Mouse (Mus musculus) midbrain, embryonic 11.5 days (tissue): Measurements from ENCODE around the gene Slco4c1. TPM values are rescaled to one million over a fixed set of nuclear protein-coding genes. Genes with fewer than 3 reads are reported as not detected.

Source experiments
- ATAC-seq: fragments of 200-750 bp; cut with Nextera tagmentation; 2 replicates; pipeline ENCODE4 v1.8.0; 2017; ENCODE audit warnings: moderate TSS enrichment, moderate library complexity; ENCODE audit not compliant: low FRiP score
- DNase-seq: peaks from one replicate; pipeline ENCODE4 v3.0.0; 2015; ENCODE audit warnings: low spot score; ENCODE audit errors: missing footprints
- H3K27ac ChIP-seq: fragments of 300-500 bp; sonication (generic); 2 replicates; pipeline ENCODE4 v1.5.1; 2014; ENCODE audit warnings: low read depth, low read length
- H3K27me3 ChIP-seq: fragments of 300-500 bp; sonication (generic); 2 replicates; pipeline ENCODE4 v1.6.1; 2014; ENCODE audit warnings: mild to moderate bottlenecking, low read length, moderate library complexity, mixed read lengths; ENCODE audit not compliant: control insufficient read depth, insufficient read depth
- H3K36me3 ChIP-seq: fragments of 300-500 bp; sonication (generic); 2 replicates; pipeline ENCODE4 v1.6.1; 2014; ENCODE audit warnings: mild to moderate bottlenecking, low read length, moderate library complexity, mixed read lengths; ENCODE audit not compliant: control insufficient read depth, insufficient read depth
- H3K4me1 ChIP-seq: fragments of 300-500 bp; sonication (generic); 2 replicates; pipeline ENCODE4 v1.6.1; 2014; ENCODE audit warnings: low read length; ENCODE audit not compliant: control insufficient read depth, insufficient read depth
- H3K4me2 ChIP-seq: fragments of 300-500 bp; sonication (generic); 2 replicates; pipeline ENCODE4 v1.6.1; 2014; ENCODE audit warnings: mild to moderate bottlenecking, moderate library complexity
- H3K4me3 ChIP-seq: fragments of 300-500 bp; sonication (generic); 2 replicates; pipeline ENCODE4 v1.5.1; 2014; ENCODE audit warnings: low read depth, low read length
- H3K9ac ChIP-seq: fragments of 300-500 bp; sonication (generic); 2 replicates; pipeline ENCODE4 v1.6.1; 2014; ENCODE audit warnings: low read length
- H3K9me3 ChIP-seq: fragments of 300-500 bp; sonication (generic); 2 replicates; pipeline ENCODE4 v1.6.1; 2016; ENCODE audit warnings: low read length; ENCODE audit not compliant: control insufficient read depth
- WGBS: fragments of 180-500 bp; shearing (Covaris S2); extraction: QIAGEN DNeasy Blood & Tissue Kit; methylation state at CpG from one replicate; pipeline ENCODE4 v1.1.7; 2014; 5-methylcytosine and 5-hydroxymethylcytosine counted together
- polyA plus RNA-seq: library from polyadenylated mRNA; unstranded; fragments of >200 nt; fragmentation: Nextera tagmentation; extraction: Ambion mirVana; gene quantifications from 2 replicates; pipeline ENCODE4 v1.2.1, GENCODE M21; 2014

Gene Slco4c1
- polyA plus RNA-seq, result 0.04 TPM in 1 of 2 replicates, not detected in the other

DNA sequence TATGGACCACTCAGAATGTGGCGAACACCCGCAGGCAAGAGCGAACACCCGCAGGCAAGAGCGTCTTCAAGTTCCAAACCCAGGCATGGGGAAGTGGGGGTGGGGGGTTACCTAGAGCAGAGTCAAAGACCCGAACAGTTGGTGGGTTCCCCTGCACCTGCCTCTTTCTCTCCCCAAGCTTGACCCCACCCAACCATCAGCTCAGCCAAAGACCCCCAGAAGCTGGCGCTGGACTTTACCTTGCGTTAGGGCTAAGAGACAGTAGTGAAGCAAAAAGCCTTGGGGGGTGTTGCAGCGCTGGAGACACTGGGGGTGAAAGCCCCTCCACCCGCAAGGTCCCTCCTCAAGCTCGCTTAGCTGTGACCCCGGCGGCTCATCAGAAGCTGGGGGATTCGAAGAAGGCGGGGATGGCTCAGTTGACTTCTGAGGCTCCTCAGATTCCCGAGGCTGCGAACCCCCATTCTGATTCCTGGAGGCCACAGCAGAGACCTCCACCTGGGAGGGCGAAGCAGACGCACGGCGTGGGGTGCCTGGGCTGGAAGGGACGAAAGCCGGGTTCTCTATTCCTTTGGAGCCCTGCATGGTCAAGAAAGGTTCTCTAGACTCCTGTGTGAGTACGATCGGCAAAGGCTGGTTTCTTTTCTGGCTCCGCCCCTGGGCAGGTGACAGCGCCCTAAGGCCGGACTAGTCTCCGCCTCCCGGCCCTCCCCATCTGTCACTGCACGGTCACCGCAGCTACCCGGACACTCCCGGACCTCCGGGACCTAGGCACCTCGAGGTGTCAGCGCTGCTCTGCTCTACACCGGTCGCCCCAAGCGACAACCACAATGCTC lies at the start of gene Slco4c1:
TSS of gene Slco4c1 (minus strand) at position 644 of the 833 bp plus-strand sequence.
- H3K4me1 ChIP-seq, result 0 out of 2 replicates have a peak, but pooled peaks cover 5% of the 10 kb centered on the region
- ATAC-seq, result peak; percentile 78
- peak within 1 kb of the TSS; percentile 49 for H3K4me3 ChIP-seq
- H3K27me3 ChIP-seq, result no peaks in the 10 kb centered on the region; the same call in 1 of the 2 replicates
- H3K9ac ChIP-seq, result peak within 1 kb of the TSS; percentile 48
- 1% methylated on average over 40 of the region's 40 CpGs for whole genome bisulfite sequencing
- no peaks in the 10 kb centered on the region for H3K9me3 ChIP-seq
- H3K27ac ChIP-seq, result no peak within 1 kb of the TSS
- no peaks in the 10 kb centered on the region for H3K36me3 ChIP-seq
- peak; percentile 93 for DNase-seq
- H3K4me2 ChIP-seq, result peak within 1 kb of the TSS; percentile 92

DNA sequence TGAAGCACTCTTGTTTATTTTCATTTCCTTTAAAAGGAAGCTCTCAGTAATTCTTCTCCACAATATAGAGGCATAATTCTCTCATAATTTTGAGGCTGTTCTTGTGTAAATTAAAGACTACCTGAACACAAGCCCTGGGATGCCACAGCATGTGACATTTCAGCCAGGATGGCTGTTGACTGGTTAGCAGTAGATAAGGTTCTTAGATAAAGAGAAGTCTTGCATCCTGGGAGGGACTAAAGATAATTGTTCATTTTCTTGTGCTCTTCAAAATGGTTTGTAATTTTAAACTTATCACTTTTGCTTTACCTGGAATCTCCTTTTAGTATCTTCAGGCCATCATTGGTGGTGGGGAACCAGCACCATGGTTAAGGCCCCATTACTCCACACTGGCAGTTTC lies 45.4 kb upstream of the Slco4c1 start:
- no peak overlapping the region for H3K27ac ChIP-seq
- no peaks in the 10 kb centered on the region for H3K27me3 ChIP-seq
- ATAC-seq (no peak), DNase-seq (no peak)
- H3K9me3 ChIP-seq, result no peaks in the 10 kb centered on the region
- H3K4me3 ChIP-seq, result no peak overlapping the region
- H3K4me2 ChIP-seq, result no peak overlapping the region
- H3K9ac ChIP-seq, result no peak overlapping the region
- no peaks in the 10 kb centered on the region for H3K36me3 ChIP-seq
- H3K4me1 ChIP-seq, result no peaks in the 10 kb centered on the region

DNA sequence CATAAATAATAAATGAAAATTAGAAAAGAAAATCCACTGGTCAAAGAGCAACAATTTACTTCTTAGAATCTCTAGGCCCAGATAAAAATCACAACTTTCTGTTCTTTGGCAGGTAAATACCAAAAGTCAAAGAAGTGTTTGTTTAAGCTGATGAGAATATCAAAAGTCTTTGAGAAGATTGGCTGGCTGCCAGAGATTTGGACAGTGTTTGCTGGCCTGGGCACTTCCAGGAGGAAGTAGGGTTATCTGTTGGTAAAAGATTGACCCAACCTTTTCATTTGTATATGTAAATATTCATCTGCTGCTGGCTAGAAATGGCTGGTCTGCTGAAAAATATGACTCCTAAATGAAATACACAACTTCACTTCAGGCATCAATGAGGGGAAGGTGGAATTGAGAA lies 11.8 kb upstream of the Slco4c1 start:
- Histone ChIP-seq H3K27me3 (no peaks in the 10 kb centered on the region), H3K4me1 (no peaks in the 10 kb centered on the region), H3K27ac (no peak overlapping the region), H3K4me2 (no peak overlapping the region), H3K9me3 (no peaks in the 10 kb centered on the region), H3K36me3 (no peaks in the 10 kb centered on the region), H3K4me3 (no peak overlapping the region), H3K9ac (no peak overlapping the region)
- ATAC-seq (no peak), DNase-seq (no peak)

DNA sequence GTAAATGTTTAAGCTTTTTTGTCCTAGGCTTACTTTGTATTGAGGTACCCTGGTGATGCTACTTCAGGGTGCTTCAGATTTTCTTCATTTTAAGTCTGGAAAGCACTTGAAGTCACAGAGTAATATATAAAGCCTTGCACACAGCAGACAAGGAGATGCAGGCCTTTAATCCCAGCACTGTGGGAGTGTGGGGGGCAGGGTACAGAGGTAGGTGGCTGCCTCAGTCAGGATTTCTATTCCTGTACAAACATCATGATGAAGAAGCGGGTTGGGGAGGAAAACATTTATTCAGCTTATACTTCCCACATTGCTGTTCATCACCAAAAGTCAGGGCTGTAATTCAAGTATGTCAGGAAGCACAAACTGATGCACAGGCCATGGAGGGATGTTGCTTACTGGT lies 6.6 kb upstream of the Slco4c1 start:
- Histone ChIP-seq H3K27ac (no peak overlapping the region), H3K27me3 (no peaks in the 10 kb centered on the region), H3K4me2 (no peak overlapping the region), H3K4me3 (no peak overlapping the region), H3K9me3 (no peaks in the 10 kb centered on the region), H3K36me3 (no peaks in the 10 kb centered on the region), H3K9ac (no peak overlapping the region), H3K4me1 (no peaks in the 10 kb centered on the region)
- 67% methylated on average over 1 of the region's 1 CpGs for WGBS
- DNase-seq (no peak), ATAC-seq (no peak)

DNA sequence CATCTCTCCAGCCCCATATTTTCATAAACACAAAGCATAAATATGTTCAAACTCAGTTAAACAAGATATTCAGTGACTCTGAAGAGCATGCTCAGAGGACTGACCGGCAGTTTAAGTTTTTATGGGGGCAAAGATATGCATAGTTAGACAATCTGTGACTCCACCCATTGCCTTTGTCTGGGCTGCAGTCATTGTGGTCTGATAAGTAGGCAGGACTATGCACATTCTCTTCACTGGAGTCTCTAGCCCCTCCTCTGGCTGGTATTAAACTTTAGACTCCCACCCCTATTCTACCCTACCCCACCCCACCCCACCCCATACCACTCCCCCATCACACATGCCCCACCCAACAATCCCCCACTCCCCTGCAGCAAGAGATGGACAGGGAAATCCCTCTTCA lies 4.1 kb upstream of the Slco4c1 start:
- Histone ChIP-seq H3K9me3 (no peaks in the 10 kb centered on the region), H3K9ac (no peak overlapping the region), H3K27me3 (no peaks in the 10 kb centered on the region; the same call in 1 of the 2 replicates), H3K4me2 (no peak overlapping the region), H3K36me3 (no peaks in the 10 kb centered on the region), H3K4me3 (no peak overlapping the region), H3K27ac (no peak overlapping the region), H3K4me1 (0 out of 2 replicates have a peak, but pooled peaks cover 5% of the 10 kb centered on the region)
- WGBS, result 89% methylated on average over 1 of the region's 1 CpGs
- no peak for DNase-seq
- no peak for ATAC-seq

DNA sequence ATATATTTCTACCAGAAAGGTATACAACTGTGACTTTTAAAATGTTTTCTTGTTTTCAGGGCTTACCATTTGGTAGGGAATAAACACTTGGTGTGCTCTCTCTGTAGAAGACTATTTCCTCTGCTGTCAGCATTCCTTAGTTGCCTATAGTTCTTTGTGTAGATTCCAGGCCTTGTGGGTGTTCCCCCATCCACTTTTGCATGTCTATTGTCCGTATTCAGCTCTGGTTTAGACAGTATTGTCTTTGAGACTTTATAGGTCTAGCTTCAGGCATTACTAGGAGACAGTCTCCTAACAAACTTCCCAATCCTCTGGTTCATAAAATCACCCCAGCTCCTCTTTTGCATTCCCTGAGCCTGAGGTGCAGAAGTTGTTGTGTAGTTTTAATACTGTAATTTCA lies 2.7 kb upstream of the Slco4c1 start:
- Histone ChIP-seq H3K9me3 (no peaks in the 10 kb centered on the region), H3K9ac (no peak overlapping the region), H3K4me3 (no peak overlapping the region), H3K4me1 (0 out of 2 replicates have a peak, but pooled peaks cover 5% of the 10 kb centered on the region), H3K27ac (no peak overlapping the region), H3K4me2 (no peak overlapping the region), H3K27me3 (no peaks in the 10 kb centered on the region; the same call in 1 of the 2 replicates), H3K36me3 (no peaks in the 10 kb centered on the region)
- 53% methylated on average over 1 of the region's 1 CpGs for WGBS
- no peak for DNase-seq
- no peak for ATAC-seq

DNA sequence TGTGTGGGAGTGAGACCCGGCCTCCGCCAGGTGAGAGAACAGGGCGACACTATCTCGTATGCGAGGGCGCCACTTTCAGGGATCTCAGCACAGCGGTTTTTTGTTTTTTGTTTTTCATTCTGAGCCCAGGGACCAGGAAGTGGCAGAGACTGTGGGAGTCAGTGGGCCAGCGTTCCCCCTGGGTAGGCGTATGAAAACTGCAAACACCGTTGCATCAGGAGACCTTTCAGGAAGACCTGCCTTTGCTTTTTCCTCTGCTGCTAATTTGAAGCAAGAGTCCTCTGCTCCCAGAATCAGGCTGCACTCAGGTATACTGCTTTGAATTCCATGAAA lies 356 bp upstream of the Slco4c1 start:
- Histone ChIP-seq H3K9ac (peak overlapping the region; percentile 48), H3K4me2 (peak overlapping the region; percentile 92), H3K27me3 (no peaks in the 10 kb centered on the region; the same call in 1 of the 2 replicates), H3K4me1 (0 out of 2 replicates have a peak, but pooled peaks cover 5% of the 10 kb centered on the region), H3K9me3 (no peaks in the 10 kb centered on the region), H3K4me3 (peak overlapping the region; percentile 49), H3K36me3 (no peaks in the 10 kb centered on the region), H3K27ac (no peak overlapping the region)
- DNase-seq (peak; percentile 84), ATAC-seq (no peak)
- 5% methylated on average over 10 of the region's 10 CpGs for WGBS

DNA sequence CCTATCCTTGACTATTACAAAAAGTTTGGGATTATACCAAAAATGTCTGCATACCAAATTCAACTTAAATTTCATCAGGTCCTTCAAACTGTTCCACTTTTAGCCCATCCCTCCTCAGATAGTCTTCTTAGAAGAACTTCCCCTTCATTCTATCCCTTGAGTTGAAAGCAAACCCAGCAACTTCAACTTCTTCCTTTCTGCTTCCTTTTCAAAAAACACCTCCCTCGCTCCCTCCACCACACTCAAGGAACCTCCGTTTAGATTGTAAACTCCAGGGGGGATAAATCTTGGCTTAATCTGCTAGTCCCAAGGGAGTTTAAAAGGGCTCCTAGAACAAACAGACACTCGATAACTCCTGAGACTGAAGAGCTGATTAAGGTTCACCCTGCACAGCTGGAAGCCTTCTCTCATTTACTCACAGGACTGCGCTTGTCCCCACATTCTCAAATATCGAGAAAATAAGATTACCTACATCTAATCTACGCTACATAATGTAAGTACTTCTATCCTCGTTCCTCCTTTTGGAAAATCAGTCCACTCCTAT lies 1.1 kb downstream of the Slco4c1 start:
- ATAC-seq (no peak), DNase-seq (peak; percentile 87)
- no peak overlapping the region for H3K9ac ChIP-seq
- H3K4me2 ChIP-seq, result no peak overlapping the region; the same call in 1 of the 2 replicates
- H3K9me3 ChIP-seq, result no peaks in the 10 kb centered on the region
- H3K4me1 ChIP-seq, result 0 out of 2 replicates have a peak, but pooled peaks cover 5% of the 10 kb centered on the region
- no peaks in the 10 kb centered on the region; the same call in 1 of the 2 replicates for H3K27me3 ChIP-seq
- H3K27ac ChIP-seq, result no peak overlapping the region
- H3K4me3 ChIP-seq, result no peak overlapping the region
- H3K36me3 ChIP-seq, result no peaks in the 10 kb centered on the region
- WGBS, result 5% methylated on average over 7 of the region's 7 CpGs

DNA sequence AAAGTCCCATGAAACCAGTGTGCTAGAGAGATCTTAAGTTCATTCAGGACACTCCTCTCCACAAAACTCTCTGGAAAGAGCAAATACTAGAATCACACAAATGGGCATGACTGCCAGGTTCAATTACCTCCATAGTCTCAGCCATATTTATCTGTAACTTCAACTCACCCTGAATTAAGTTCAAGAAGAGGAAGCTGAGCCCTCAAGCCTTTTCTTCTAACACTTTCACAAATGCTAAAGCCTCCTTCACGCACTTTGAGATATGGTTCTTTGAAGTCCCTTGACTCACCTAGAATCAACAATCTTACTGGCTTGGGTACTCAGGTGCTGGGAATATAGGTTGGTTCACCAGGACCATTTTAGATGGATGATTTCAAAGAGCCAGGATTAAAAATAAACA lies 3.2 kb downstream of the Slco4c1 start:
- DNase-seq (no peak), ATAC-seq (no peak)
- Histone ChIP-seq H3K27me3 (no peaks in the 10 kb centered on the region; the same call in 1 of the 2 replicates), H3K9me3 (no peaks in the 10 kb centered on the region), H3K27ac (no peak overlapping the region), H3K9ac (no peak overlapping the region), H3K4me3 (no peak overlapping the region), H3K4me1 (0 out of 2 replicates have a peak, but pooled peaks cover 5% of the 10 kb centered on the region), H3K4me2 (no peak overlapping the region), H3K36me3 (no peaks in the 10 kb centered on the region)
- 91% methylated on average over 1 of the region's 1 CpGs for WGBS
